Mouse (Mus musculus) embryonic fibroblast, embryonic 13.5 days (primary cell): ENCODE data around the gene Mrps7. TPM values are rescaled to one million over a fixed set of nuclear protein-coding genes. Genes with fewer than 3 reads are reported as not detected.

ENCODE experiments used
- H3K27ac ChIP-seq: 2 replicates; pipeline ENCODE4 v1.5.1; 2012; ENCODE audit warnings: low read length, control low read depth, inconsistent platforms; ENCODE audit not compliant: insufficient read depth
- H3K4me1 ChIP-seq: 2 replicates; pipeline ENCODE4 v1.6.1; 2011; ENCODE audit warnings: low read length; ENCODE audit not compliant: control insufficient read depth, insufficient read depth
- H3K4me3 ChIP-seq: 2 replicates; pipeline ENCODE4 v1.5.1; 2011; ENCODE audit warnings: mild to moderate bottlenecking, control low read depth, low read length; ENCODE audit not compliant: insufficient read depth
- CTCF ChIP-seq: IDR thresholded peaks from 2 replicates; pipeline ENCODE4 v1.5.1; 2011; ENCODE audit warnings: mild to moderate bottlenecking, control low read depth, low read length, moderate library complexity, borderline replicate concordance; ENCODE audit not compliant: insufficient read depth
- POLR2A ChIP-seq: IDR thresholded peaks from 2 replicates; pipeline ENCODE4 v1.6.1; 2011; ENCODE audit warnings: low read depth, mild to moderate bottlenecking, control low read depth, low read length, moderate library complexity
- polyA plus RNA-seq: library from polyadenylated mRNA; stranded (reverse); fragments of >200 nt; gene quantifications from 2 replicates; pipeline ENCODE4 v1.2.4, GENCODE M21; 2011; ENCODE audit warnings: low read depth; ENCODE audit not compliant: missing spikeins, insufficient read length

The Mrps7 gene
- polyA plus RNA-seq, 1 experiment: 31.0 TPM

- TF ChIP-seq CTCF (no peak), POLR2A (no peak)
- H3K4me3 ChIP-seq: no peak overlapping the region
- no peak overlapping the region for H3K27ac ChIP-seq
- no peaks in the 10 kb centered on the region for H3K4me1 ChIP-seq
Measured at GRCm38 (mm10) chr11:115585573-115586100, 18.1 kb upstream of the Mrps7 start.

DNA sequence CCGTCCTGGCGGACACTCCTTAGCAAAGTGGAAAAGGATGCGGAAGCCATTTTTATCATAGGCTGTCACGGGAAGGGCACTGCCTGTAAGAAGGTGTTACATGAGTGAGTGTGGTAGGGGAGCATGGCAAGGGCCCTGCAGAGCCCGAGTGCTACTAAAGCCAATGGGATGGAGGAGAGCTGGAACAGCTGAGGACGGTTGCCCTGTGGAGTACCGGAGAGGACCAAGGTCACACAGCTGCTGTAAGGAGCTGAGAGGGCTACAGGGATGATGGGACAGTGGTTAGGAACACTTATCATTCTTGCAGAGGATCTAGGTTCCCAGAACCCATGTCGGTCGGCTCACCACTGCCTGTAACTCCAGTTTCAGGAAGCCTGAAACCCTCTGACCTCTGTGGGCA is 17.3 kb upstream of the Mrps7 start:
- Histone ChIP-seq H3K4me1 (no peaks in the 10 kb centered on the region), H3K4me3 (no peak overlapping the region), H3K27ac (no peak overlapping the region)
- TF ChIP-seq CTCF (no peak), POLR2A (no peak)

- Histone ChIP-seq H3K4me1 (no peaks in the 10 kb centered on the region), H3K27ac (no peak overlapping the region), H3K4me3 (no peak overlapping the region)
- TF ChIP-seq CTCF (no peak), POLR2A (no peak)
Measured at GRCm38 (mm10) chr11:115587984-115588383, 15.7 kb upstream of the Mrps7 start.

GRCm38 (mm10) chr11:115590526-115591075 is 13.1 kb upstream of the Mrps7 start:
- TF ChIP-seq POLR2A (no peak), CTCF (no peak)
- Histone ChIP-seq H3K4me1 (no peaks in the 10 kb centered on the region), H3K27ac (no peak overlapping the region), H3K4me3 (no peak overlapping the region)

GRCm38 (mm10) chr11:115595209-115595608 is 8.5 kb upstream of the Mrps7 start:
- no peak for TF ChIP-seq POLR2A
- TF ChIP-seq CTCF: no peak
- Histone ChIP-seq H3K27ac (no peak overlapping the region), H3K4me3 (no peak overlapping the region), H3K4me1 (no peaks in the 10 kb centered on the region)

DNA sequence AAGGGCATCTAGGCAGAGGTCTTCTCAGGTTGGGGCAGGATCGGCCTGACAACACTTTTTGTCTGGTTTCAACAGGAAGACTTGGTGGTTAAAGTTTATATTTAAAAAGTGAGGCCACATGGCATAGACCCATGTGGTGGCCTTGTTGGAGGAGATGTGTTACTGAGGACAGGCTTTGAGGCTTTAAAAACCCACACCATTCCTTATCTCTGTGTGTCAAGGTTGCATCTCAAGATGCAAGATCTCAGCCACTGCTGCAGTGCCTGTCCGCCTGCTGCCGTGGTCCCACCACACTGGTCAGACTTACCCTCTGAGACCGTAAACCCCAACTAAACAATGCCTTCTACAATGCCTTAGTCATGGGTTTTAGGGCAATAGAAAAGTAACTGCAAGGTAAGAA is 5.4 kb upstream of the Mrps7 start:
- no peak for TF ChIP-seq CTCF
- TF ChIP-seq POLR2A: no peak
- no peak overlapping the region for H3K4me3 ChIP-seq
- no peak overlapping the region for H3K27ac ChIP-seq
- H3K4me1 ChIP-seq: peaks cover 9% of the 10 kb centered on the region; the same call in 1 of the 2 replicates

DNA sequence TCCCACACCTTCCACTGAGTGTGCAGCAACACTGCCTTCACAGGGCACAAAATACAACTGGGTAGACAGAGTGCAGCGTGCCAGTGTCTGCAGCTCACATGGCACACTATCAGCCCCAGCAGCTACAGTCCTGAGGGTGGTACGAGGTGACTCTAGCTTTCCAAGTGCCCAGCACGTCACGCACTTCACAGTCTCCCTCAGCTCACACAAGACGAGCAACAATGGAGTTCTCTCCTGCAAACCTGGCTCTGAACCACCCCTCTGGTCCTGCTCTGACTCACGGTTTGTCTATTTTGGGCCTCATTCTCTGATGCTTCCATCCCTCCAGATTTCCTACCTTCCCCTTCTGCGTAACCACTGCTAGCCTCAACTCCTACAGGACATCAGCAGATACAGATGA is 4.0 kb upstream of the Mrps7 start:
- no peak for TF ChIP-seq POLR2A
- no peak for TF ChIP-seq CTCF
- no peak overlapping the region for H3K27ac ChIP-seq
- no peak overlapping the region for H3K4me3 ChIP-seq
- H3K4me1 ChIP-seq: peaks cover 9% of the 10 kb centered on the region; the same call in 1 of the 2 replicates

- H3K4me3 ChIP-seq: no peak overlapping the region
- H3K4me1 ChIP-seq: peaks cover 12% of the 10 kb centered on the region
- no peak overlapping the region for H3K27ac ChIP-seq
- no peak for TF ChIP-seq POLR2A
- TF ChIP-seq CTCF: no peak
Measured at GRCm38 (mm10) chr11:115600743-115601142, 3.0 kb upstream of the Mrps7 start.

DNA sequence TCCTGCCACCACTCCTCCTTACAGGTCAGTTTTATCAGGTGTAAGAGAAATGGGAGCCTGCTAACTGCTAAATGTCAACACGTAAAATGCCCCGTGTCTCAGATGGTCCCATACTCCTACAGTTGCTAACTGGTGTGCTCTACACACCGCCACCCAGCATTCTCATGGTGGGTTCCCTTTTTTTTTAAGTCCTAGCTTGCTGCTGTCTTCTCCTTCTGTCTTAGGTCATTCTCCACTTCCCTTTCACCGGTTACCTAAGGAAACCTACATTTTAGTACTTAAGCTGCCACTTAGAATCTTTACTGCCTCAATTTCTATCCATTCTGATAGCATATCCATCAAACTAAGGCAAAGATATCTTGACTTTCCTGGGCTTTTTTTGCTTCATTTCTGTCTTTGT is 2.6 kb upstream of the Mrps7 start:
- no peak overlapping the region for H3K27ac ChIP-seq
- TF ChIP-seq CTCF: no peak
- no peak; the same call in 1 of the 2 replicates for TF ChIP-seq POLR2A
- peaks cover 12% of the 10 kb centered on the region for H3K4me1 ChIP-seq
- no peak overlapping the region for H3K4me3 ChIP-seq

DNA sequence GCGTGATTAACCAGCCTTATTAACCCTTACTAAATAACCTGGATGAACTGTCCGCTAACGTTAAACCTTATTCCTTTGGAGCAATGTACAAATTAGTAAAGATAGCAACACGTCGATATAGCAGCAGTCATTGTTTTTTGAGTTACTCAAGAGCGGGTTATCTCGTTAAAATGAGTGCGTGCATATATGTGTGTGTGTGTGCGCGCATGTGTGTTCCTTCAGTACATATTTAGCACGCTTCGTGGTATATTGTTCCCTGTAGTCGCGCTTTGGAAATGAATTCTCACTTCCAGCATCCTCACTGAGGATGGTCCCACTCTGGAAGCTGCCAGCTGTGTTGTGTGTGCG is 623 bp upstream of the Mrps7 start:
- H3K27ac ChIP-seq: peak overlapping the region; percentile 55; the same call in 1 of the 2 replicates
- TF ChIP-seq CTCF (no peak), POLR2A (no peak)
- peaks cover 12% of the 10 kb centered on the region for H3K4me1 ChIP-seq
- H3K4me3 ChIP-seq: peak overlapping the region; percentile 96

GRCm38 (mm10) chr11:115604304-115604696 is 575 bp downstream of the Mrps7 start:
- peak overlapping the region; percentile 90 for H3K27ac ChIP-seq
- TF ChIP-seq POLR2A (no peak), CTCF (no peak)

DNA sequence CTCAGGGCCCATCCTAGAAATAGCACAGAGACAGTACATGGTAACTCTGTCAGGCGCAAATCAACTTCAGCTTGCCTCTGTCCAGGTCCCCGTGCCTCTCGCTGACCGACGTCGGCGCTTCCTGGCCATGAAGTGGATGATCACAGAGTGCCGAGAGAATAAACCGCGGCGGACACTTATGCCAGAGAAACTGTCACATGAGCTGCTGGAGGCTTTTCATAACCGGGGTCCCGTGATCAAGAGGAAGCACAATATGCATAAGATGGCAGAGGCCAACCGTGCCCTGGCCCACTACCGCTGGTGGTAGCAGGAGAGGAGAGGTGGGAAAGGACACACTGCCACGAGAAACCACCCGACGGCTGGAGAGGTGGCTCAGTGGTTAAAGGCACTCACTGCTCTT is 3.0 kb downstream of the Mrps7 start:
- Histone ChIP-seq H3K4me1 (peaks cover 11% of the 10 kb centered on the region), H3K4me3 (no peak overlapping the region), H3K27ac (no peak overlapping the region)
- TF ChIP-seq POLR2A (no peak), CTCF (no peak)

More at GRCm38 (mm10) chr11:115604304-115604696, 575 bp downstream of the Mrps7 start:
- H3K4me3 ChIP-seq: peak overlapping the region; percentile 96
- peaks cover 12% of the 10 kb centered on the region for H3K4me1 ChIP-seq
